Mouse (Mus musculus) liver, adult 10 weeks (tissue): ENCODE data around the gene Spem2. TPM values are rescaled to one million over a fixed set of nuclear protein-coding genes. Genes with fewer than 3 reads are reported as not detected.

Experiments
- polyA plus RNA-seq: library from polyadenylated mRNA; stranded (reverse); fragments of 350-450 nt; fragmentation: Illumina TruSeq; extraction: RNeasy Lipid Tissue Mini Kit (QIAGEN cat#74804); gene quantifications from one replicate; pipeline ENCODE4 v1.2.3, GENCODE M21; 2014; ENCODE audit warnings: low read depth, low replicate concordance

Spem2 gene
- not detected for polyA plus RNA-seq

DNA sequence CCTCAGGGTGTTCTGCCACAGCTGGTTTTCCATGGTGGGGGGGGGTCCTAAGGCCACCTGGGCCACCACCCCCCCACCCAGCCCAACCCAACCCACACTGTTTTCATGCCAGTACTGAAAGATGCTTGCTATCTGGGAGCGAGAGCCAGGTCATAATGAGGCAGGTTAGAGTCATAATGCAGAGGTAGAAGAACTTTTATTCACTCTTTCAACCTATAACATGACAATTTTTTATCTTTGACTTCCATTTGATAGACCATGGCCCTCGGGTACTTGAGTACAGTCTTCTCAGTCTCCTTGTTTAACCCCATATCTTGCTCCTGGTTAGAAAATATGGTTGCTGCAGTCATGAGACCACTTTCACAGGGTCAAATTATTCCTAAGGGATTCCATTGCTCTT lies at the start of gene Spem2:
Gene Spem2, minus strand, starts transcription at position 101 of the 400 bp plus-strand sequence.

DNA sequence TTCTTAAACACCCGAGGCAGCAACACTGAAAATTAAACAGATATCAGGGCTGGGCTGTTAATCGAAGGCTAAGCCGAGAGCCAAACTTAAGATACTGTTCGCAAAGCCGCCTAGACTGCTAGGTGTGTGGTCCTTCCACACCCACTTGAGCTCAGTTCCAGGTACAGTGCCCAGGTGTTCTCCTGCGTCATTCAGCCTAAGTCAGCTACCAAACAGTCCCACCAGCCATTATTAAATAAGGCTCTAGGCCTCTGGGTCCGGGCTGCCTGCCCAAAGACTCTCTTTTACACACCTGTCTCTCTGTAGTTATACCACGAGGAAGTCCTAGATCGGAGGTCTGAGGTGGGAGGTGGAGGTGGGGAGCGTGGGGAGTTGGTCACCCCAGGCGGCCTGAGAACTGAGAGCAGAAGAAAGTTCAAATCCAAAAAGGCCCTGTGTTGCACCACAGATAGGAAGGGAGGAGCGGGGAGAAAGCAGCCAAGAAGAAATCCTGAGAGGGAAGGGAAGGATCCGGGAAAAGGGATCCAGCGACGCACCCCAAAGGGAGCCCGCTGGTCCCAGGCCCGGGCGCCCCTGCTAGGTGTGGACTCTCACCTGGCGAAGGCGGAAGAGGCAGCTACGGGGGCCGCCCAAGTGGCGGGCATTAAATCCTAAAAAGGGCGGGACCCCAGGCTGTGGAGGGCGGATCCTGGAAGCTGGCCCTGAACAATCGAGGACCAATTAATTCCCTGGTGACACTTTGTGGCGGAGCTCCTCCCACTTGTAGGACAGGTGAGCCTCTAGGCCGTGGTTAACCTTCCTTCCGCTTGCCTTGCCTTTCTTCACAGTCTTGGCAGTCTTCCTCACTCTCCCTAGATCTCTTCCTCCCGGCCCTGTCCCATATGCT lies 40.1 kb upstream of the Spem2 start, which contains the start of gene Tnk1:
Gene Tnk1, minus strand, starts transcription at position 618 of the 886 bp plus-strand sequence.

DNA sequence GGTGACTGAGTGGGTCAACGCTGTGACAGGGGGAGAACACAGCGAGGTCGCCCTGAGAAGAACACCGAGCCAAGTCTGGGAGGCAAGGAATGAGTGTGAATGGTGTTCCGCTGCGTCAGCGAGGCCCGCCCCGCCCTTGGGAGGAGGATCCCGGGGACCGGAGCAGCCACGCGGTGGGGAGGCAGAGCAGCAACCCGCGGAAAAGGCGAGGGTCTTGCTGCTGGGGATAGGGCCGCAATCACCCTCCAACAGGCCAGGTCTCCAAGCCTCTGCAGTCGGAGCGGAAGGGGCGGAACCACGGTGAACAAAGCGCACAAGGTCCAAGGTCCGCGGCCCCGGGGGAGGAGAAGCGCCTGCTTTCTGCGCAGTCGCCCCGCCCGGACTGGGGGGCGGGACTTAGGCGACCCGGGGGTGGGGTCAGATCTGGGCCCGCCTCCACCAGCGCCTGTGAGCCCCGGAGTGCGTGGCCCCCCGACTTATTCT lies 28.0 kb upstream of the Spem2 start, which contains the start of gene Plscr3:
Gene Plscr3, plus strand, starts transcription at position 179 of the 483 bp plus-strand sequence.

DNA sequence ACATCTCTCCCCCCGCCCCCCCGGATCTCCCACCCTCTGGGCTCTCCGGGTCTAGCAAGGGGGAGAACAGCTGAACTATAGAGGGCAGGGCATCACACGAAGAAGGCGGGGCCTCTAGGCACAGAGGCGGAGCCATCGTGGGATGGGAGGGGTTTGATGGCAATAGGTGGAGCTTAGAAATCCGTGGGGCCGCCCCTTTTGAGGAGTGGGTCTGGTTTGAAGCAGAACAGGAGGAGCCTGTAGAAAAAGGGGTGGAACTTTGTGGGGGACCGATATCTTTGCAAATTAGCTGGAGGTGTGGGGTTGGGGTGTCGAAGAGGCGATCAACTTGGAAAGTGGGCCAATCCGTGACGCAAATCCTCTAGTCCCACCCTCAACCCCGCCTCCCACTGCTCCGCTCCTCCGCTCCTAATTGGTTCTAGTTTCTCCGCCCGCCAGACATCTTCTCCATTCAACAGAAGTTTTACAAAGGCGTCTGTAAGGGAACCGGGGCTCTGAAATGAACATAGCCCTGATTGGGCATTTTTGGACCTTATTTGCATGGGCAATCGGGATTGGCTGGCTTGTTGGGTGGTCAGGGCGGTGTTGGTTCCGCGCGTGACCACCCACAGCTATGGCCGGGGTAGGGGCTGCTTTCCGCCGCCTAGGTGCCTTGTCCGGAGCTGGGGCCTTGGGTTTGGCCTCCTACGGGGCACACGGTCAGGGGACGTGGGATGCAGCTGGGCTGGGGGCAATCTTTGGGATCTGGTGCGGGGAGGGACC lies 19.9 kb upstream of the Spem2 start, which contains the start of gene Tmem256:
Gene Tmem256, plus strand, starts transcription at position 563 of the 762 bp plus-strand sequence.

GRCm38 (mm10) chr11:69837604-69837951 lies 19.3 kb upstream of the Spem2 start, which contains the start of gene Nlgn2:
Gene Nlgn2 (minus strand): TSS chr11:69837784.

DNA sequence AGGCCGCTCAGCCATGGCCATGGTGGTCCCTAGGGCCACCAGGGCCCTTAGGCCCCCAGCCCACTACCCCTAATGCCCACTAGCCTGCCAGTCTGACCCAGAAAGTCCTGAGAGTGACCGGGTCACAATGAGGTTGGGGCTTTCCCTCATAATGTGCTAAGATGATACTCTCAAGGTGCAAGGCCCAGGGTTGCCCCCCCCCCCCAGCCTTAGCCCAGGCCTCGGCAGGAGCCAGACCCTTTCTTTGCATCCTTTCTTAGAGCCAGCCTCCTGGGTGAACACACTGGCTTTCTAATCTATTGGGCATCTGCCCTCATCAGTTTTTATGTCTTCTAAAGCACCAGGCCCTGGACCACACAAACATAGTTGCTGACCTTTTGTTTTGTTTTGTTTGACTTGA lies 3.8 kb upstream of the Spem2 start, which contains the start of gene Spem1:
Gene Spem1, minus strand, starts transcription at position 101 of the 400 bp plus-strand sequence.

DNA sequence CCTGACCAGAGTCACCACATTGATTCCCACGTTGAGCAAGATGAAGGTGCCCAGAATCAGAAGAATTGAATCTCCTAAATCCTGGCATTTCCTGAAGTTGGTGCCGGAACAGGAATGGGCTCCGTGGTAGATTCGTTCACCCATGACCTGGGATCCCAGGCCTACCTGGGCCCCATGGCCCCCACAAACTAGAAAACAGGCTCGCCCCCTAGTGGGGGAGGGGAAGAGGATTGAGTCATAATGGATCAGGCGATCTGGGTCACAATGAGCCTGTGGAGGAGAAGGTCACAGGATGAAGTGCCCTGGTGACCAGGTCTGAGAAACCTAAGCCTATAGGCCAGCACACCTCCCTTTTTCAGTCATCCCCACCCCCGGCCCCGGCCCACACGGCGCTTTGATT lies 3.1 kb downstream of the Spem2 start, which contains the start of gene Gm39566:
Gene Gm39566, minus strand, starts transcription at position 144 of the 400 bp plus-strand sequence.

GRCm38 (mm10) chr11:69804972-69805909 lies 13.0 kb downstream of the Spem2 start, which contains the start of gene Tmem102:
Gene Tmem102 (minus strand): TSS chr11:69805624.

GRCm38 (mm10) chr11:69801379-69801977 lies 16.8 kb downstream of the Spem2 start, which contains the start of gene Fgf11:
Gene Fgf11 (minus strand): TSS chr11:69801857.

GRCm38 (mm10) chr11:69795168-69795982 lies 22.9 kb downstream of the Spem2 start, which contains the start of gene Chrnb1:
Gene Chrnb1 (minus strand): TSS chr11:69795943.

Other genes starting within 250 kb of the Spem2 start
- 1.1 TPM for gene Wrap53, start 238.2 kb downstream of the Spem2 start, polyA plus RNA-seq
- 3.8 TPM for gene Trp53, start 238.1 kb downstream of the Spem2 start, polyA plus RNA-seq
- gene Atp1b2, start 212.5 kb downstream of the Spem2 start, polyA plus RNA-seq: 0.13 TPM
- gene Shbg, start 200.6 kb downstream of the Spem2 start, polyA plus RNA-seq: not detected
- 8.5 TPM for gene Sat2, start 196.4 kb downstream of the Spem2 start, polyA plus RNA-seq
- gene Fxr2, start 185.5 kb downstream of the Spem2 start, polyA plus RNA-seq: 7.8 TPM
- gene Sox15, start 163.2 kb downstream of the Spem2 start, polyA plus RNA-seq: not detected
- 22.1 TPM for gene Mpdu1, start 155.8 kb downstream of the Spem2 start, polyA plus RNA-seq
- 3.8 TPM for gene Cd68, start 152.3 kb downstream of the Spem2 start, polyA plus RNA-seq
- 340 TPM for gene Eif4a1, start 146.0 kb downstream of the Spem2 start, polyA plus RNA-seq
- gene Senp3, start 136.4 kb downstream of the Spem2 start, polyA plus RNA-seq: 33.7 TPM
- 2.8 TPM for gene Tnfsf13, start 132.7 kb downstream of the Spem2 start, polyA plus RNA-seq
- 1.5 TPM for gene Tnfsf12, start 122.6 kb downstream of the Spem2 start, polyA plus RNA-seq
- not detected for gene Tnfsfm13, start 122.4 kb downstream of the Spem2 start, polyA plus RNA-seq
- gene Polr2a, start 59.8 kb downstream of the Spem2 start, polyA plus RNA-seq: 7.7 TPM
- not detected for gene Slc35g3, start 56.5 kb downstream of the Spem2 start, polyA plus RNA-seq
- 4.1 TPM for gene Zbtb4, start 52.6 kb downstream of the Spem2 start, polyA plus RNA-seq
- 0.58 TPM for gene Chrnb1, start 22.5 kb downstream of the Spem2 start, polyA plus RNA-seq
- gene Fgf11, start 16.6 kb downstream of the Spem2 start, polyA plus RNA-seq: 0.29 TPM
- gene Tmem102, start 12.8 kb downstream of the Spem2 start, polyA plus RNA-seq: 3.6 TPM
- gene Gm39566, start 3.2 kb downstream of the Spem2 start, polyA plus RNA-seq: not detected
- not detected for gene Spem1, start 3.7 kb upstream of the Spem2 start, polyA plus RNA-seq
- gene Nlgn2, start 19.3 kb upstream of the Spem2 start, polyA plus RNA-seq: 0.11 TPM
- gene Tmem256, start 20.0 kb upstream of the Spem2 start, polyA plus RNA-seq: 58.8 TPM
- gene Plscr3, start 27.9 kb upstream of the Spem2 start, polyA plus RNA-seq: 1.1 TPM
- gene Tnk1, start 40.3 kb upstream of the Spem2 start, polyA plus RNA-seq: not detected
- gene Tmem95, start 59.6 kb upstream of the Spem2 start, polyA plus RNA-seq: not detected
- 0.42 TPM for gene Kctd11, start 62.9 kb upstream of the Spem2 start, polyA plus RNA-seq
- gene Acap1, start 77.1 kb upstream of the Spem2 start, polyA plus RNA-seq: 0.40 TPM
- not detected for gene 2810408A11Rik, start 82.5 kb upstream of the Spem2 start, polyA plus RNA-seq
- gene Neurl4, start 82.6 kb upstream of the Spem2 start, polyA plus RNA-seq: 3.0 TPM
- gene Gps2, start 95.4 kb upstream of the Spem2 start, polyA plus RNA-seq: 9.6 TPM
- gene Eif5a, start 103.5 kb upstream of the Spem2 start, polyA plus RNA-seq: 155 TPM
- not detected for gene Ybx2, start 117.3 kb upstream of the Spem2 start, polyA plus RNA-seq
- not detected for gene Slc2a4, start 129.7 kb upstream of the Spem2 start, polyA plus RNA-seq
- 0.40 TPM for gene Cldn7, start 146.3 kb upstream of the Spem2 start, polyA plus RNA-seq
- 25.5 TPM for gene Ctdnep1, start 162.7 kb upstream of the Spem2 start, polyA plus RNA-seq
- gene Elp5, start 164.1 kb upstream of the Spem2 start, polyA plus RNA-seq: 9.7 TPM
- 367 TPM for gene Gabarap, start 172.7 kb upstream of the Spem2 start, polyA plus RNA-seq
- gene Phf23, start 177.3 kb upstream of the Spem2 start, polyA plus RNA-seq: 7.1 TPM
- gene Dvl2, start 182.1 kb upstream of the Spem2 start, polyA plus RNA-seq: 0.37 TPM
- 60.6 TPM for gene Acadvl, start 196.9 kb upstream of the Spem2 start, polyA plus RNA-seq
- 0.13 TPM for gene Dlg4, start 198.5 kb upstream of the Spem2 start, polyA plus RNA-seq
- 171 TPM for gene Asgr1, start 235.6 kb upstream of the Spem2 start, polyA plus RNA-seq